Mouse (Mus musculus) C2C12 (cell line): Measurements from ENCODE around the gene Phactr2.

Experiments used
- CTCF ChIP-seq: IDR thresholded peaks from one replicate; pipeline ENCODE4 v1.5.1; 2011; ENCODE audit not compliant: control insufficient read depth, insufficient read depth, insufficient read length
- MYOG ChIP-seq: IDR thresholded peaks from one replicate; pipeline ENCODE4 v1.6.1; 2011; ENCODE audit not compliant: control insufficient read depth, insufficient read length; ENCODE audit errors: extremely low read depth

DNA sequence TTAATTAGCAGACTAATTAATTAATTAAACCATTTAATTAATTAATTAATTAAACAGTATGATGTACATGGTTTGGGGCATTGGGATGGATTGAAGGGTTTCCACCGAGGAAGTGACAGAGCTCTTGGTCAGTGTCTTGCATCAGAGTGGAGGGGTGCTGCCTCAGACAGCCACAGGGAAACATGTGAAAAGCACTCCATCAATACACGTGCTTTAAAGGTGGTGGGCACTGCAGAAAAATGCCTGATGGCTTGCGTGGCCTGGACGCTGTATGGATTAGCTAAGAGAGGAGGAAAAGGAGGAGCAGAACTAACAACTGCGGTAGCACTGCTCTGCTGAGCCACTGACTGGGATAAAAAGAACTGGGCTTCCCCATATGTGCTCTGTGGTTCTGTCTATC, 237.3 kb downstream of the Phactr2 start:
- no peak for TF ChIP-seq CTCF
- TF ChIP-seq MYOG: no peak
